10 mouse cellular contexts compared by ENCODE assay signal in genomic region chr2:34963371-34963956, GRCm38 (mm10). TPM values are rescaled to one million over a fixed set of nuclear protein-coding genes. Genes with fewer than 3 reads are reported as not detected.
A peak's percentile ranks its signal among the peaks of the same experiment; 100 is the strongest.
DNase-seq lines count a peak whose midpoint lies in the region; ATAC-seq and TF ChIP-seq lines count a peak whose summit lies in the region.
"Had no signal": no experiment of that assay in that cellular context is flagged by ENCODE, and none has a peak within 500 bp of the region (broad histone marks: within the 10 kb centered on the region; RNA-seq: fewer than 3 reads in every experiment).

No protein-coding gene starts in this region.

- WGBS in bone marrow, adult 2 months: 3% methylated on average over 13 of the region's 13 CpGs
- 86% methylated on average over 13 of the region's 13 CpGs for WGBS in hindbrain, embryonic 14.5 days

- no peaks in the 10 kb centered on the region for H3K36me3 ChIP-seq in hindbrain, embryonic 14.5 days (replicated peaks; ENCODE audit: control insufficient read depth, insufficient read depth)
- H3K36me3 ChIP-seq: embryonic facial prominence, embryonic 13.5 days had no signal

- no peak for TF ChIP-seq POLR2A in bone marrow, adult 2 months (IDR thresholded peaks at IDR 0.05; ENCODE audit: borderline replicate concordance, control insufficient read depth, low read depth, low read length)

- H3K27ac ChIP-seq in bone marrow, adult 2 months (ENCODE audit: control insufficient read depth, insufficient read depth, low read depth, low read length, poor library complexity): peak overlapping the region; percentile 71
- H3K27ac ChIP-seq in hindbrain, embryonic 14.5 days: no peak overlapping the region
- H3K27ac ChIP-seq: embryonic facial prominence, embryonic 13.5 days had no signal

- ATAC-seq in hindbrain, embryonic 14.5 days (ENCODE audit: low FRiP score): no peak
- ATAC-seq: midbrain, embryonic 16.5 days had no signal

- DNase-seq in adrenal gland, postnatal 14 days: peak; percentile 17
- DNase-seq in adrenal gland, adult 8-10 months: no peak
- DNase-seq in kidney, postnatal 36 days: peak; percentile 43 to 64
- DNase-seq in spleen, postnatal 36 days (ENCODE audit: low spot score in 2 of 2): peak; percentile 88 to 92
- DNase-seq in hindbrain, embryonic 14.5 days (ENCODE audit: low spot score): no peak
- DNase-seq in urinary bladder, postnatal 4 days (ENCODE audit: low spot score in 2 of 2): no peak
- no peak for DNase-seq in Muller cell, postnatal 12 days (ENCODE audit: inconsistent ontology term)

- peaks cover 6% of the 10 kb centered on the region; the same call in 1 of the 2 replicates for H3K4me1 ChIP-seq in bone marrow, adult 2 months (ENCODE audit: control insufficient read depth, insufficient read depth, low read length)
- H3K4me1 ChIP-seq in hindbrain, embryonic 14.5 days (replicated peaks; ENCODE audit: control insufficient read depth, insufficient read depth, low read length): no peaks in the 10 kb centered on the region

- H3K4me3 ChIP-seq in bone marrow, adult 2 months (replicated peaks; ENCODE audit: control insufficient read depth, low read depth, low read length): peak overlapping the region; percentile 18
- H3K4me3 ChIP-seq in hindbrain, embryonic 14.5 days (replicated peaks; ENCODE audit: low read length): no peak overlapping the region
- H3K4me3 ChIP-seq: embryonic facial prominence, embryonic 13.5 days had no signal

- H3K4me2 ChIP-seq in hindbrain, embryonic 14.5 days (replicated peaks): no peak overlapping the region
- H3K4me2 ChIP-seq: embryonic facial prominence, embryonic 13.5 days had no signal

- no peaks in the 10 kb centered on the region for H3K9me3 ChIP-seq in hindbrain, embryonic 14.5 days (ENCODE audit: control insufficient read depth, low read length)
- H3K9me3 ChIP-seq: embryonic facial prominence, embryonic 13.5 days had no signal

- H3K27me3 ChIP-seq in hindbrain, embryonic 14.5 days (ENCODE audit: control insufficient read depth, insufficient read depth, low read length): no peaks in the 10 kb centered on the region

- no peak overlapping the region for H3K9ac ChIP-seq in hindbrain, embryonic 14.5 days
- H3K9ac ChIP-seq: embryonic facial prominence, embryonic 13.5 days had no signal

- no peak for TF ChIP-seq CTCF in bone marrow, adult 2 months (IDR thresholded peaks at IDR 0.05; ENCODE audit: control insufficient read depth, insufficient read depth, low read length)

RNA-seq across cellular contexts. Expression of gene Traf1, which starts 1.9 kb away (rescaled TPM):
- total RNA-seq in adrenal gland, postnatal 14 days (2021): 4.2 and 7.1 TPM in 2 replicates
- total RNA-seq in adrenal gland, adult 8-10 months (2022): 1 to 10 TPM; 2.2 to 5.8 (median 3.3) TPM
- polyA plus RNA-seq in bone marrow, adult 2 months (2011; ENCODE audit: insufficient read depth, insufficient read length, low replicate concordance, missing spikeins): 6.7 and 9.8 TPM in 2 replicates
- 1.2 and 2.0 TPM in 2 replicates for polyA plus RNA-seq in hindbrain, embryonic 14.5 days (2014; fragmentation: Nextera tagmentation; extraction: Ambion mirVana)

RNA-seq across cellular contexts. Expression of gene Phf19, which starts 49.6 kb away (rescaled TPM):
- 4.3 and 5.0 TPM in 2 replicates for total RNA-seq in adrenal gland, postnatal 14 days (2021)
- total RNA-seq in adrenal gland, adult 8-10 months (2022): 1 to 10 TPM; 2.4 to 4.5 (median 3.6) TPM
- polyA plus RNA-seq in bone marrow, adult 2 months (2011; ENCODE audit: insufficient read depth, insufficient read length, low replicate concordance, missing spikeins): 2.5 and 7.1 TPM in 2 replicates
- 1.8 and 4.1 TPM in 2 replicates for polyA plus RNA-seq in hindbrain, embryonic 14.5 days (2014; fragmentation: Nextera tagmentation; extraction: Ambion mirVana)

Comparison
In these comparisons a context has a peak if more than half of its experiments do, and no peak if none do; other contexts are left out.
1. DNase-seq: peak in adrenal gland, postnatal 14 days (single experiment), kidney, postnatal 36 days (2 of 2) and spleen, postnatal 36 days (2 of 2); none in adrenal gland, adult 8-10 months (single experiment), hindbrain, embryonic 14.5 days (single experiment), urinary bladder, postnatal 4 days (0 of 2) and Muller cell, postnatal 12 days (single experiment).